Mouse (Mus musculus): ENCODE measurements around the gene Dcaf11.
A peak's percentile ranks its signal among the peaks of the same experiment; 100 is the strongest.

The Dcaf11 gene

DNA sequence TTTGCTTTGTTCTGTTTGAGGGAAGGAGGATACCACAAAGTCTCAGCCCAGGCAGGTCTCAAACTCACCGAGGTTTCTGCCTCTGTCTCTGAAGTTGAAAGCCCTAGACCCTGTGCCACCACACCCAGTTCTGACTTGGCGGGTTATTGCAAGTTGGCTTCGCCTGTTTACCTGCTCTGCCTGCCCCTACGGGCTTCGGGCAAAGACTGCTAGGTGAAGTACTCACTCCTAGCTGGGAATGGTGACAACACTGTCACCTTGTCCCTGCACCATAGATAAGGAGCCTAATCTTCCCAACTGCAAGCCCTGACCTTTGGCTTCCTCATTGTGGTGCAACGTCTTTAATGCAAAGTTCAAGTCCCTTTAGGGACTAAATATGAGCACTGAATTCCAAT lies 25.8 kb downstream of the Dcaf11 start:
- no peak for DNase-seq

DNA sequence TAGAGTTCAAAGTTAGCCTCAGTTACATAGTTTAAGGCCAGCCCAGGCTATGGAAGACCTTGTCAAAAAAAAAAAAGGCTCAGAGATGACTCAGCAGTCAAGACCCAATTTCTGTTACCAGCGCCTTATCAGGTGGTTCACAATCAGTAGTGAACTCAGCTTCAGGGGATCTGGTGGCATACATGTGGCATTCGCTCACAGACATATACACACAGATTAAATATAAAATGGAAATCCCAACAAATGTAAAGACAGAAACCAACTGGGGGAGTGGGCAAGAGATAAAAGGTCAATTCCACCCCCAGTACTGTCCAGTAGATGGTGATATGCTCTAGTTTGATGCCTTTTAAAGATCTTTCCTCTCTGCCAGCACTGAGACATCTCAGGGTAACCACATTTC lies 26.3 kb downstream of the Dcaf11 start:
- DNase-seq: no peak

DNA sequence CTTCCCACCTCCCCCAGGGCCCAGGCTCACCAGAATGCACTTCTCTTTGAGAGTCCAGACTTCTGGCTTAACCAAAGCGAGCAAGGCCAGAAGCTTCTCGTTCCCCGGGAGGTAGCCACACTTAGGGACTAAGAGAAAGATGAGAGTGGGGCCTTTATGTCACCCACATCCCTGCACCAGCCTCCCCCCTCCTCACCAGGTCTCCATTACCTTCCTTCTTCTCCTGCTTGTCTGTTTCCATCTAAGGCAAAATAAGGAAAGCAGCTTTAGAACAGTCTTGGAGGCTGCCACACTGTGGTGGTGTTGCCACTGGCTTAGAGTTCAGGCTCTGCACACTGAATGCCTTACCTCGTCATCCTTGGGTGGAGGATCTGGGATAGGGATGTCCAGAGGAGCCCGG lies 29.5 kb downstream of the Dcaf11 start:
- DNase-seq: no peak

DNA sequence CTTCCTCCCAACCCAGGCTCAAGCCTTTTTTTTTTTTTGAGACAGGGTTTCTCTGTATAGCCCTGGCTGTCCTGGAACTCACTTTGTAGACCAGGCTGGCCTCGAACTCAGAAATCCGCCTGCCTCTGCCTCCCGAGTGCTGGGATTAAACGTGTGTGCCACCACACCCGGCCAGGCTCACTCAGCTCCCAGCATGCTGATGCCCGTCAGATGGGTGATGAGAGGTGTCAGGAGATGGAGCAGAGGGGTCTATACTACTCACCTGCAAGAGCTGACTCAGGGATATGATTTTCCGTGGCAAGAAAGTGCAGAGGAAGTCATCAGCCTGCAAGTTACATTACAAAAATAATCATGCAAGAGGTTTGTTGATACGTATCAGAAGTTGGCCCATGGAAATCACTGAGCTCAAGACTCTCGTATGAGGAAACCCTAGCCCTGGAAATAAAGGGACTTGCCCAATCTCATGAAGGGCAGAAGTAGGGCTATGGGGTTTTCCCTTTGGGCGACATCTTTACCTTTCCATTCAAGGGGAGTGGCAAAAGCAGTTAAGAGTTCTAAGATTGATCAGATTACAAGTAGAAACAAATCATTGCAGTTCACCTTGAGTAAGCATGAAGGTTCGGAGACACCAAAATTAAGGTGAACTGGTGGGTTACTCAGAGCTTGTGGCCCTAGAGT lies 30.1 kb downstream of the Dcaf11 start:
- DNase-seq: no peak

DNA sequence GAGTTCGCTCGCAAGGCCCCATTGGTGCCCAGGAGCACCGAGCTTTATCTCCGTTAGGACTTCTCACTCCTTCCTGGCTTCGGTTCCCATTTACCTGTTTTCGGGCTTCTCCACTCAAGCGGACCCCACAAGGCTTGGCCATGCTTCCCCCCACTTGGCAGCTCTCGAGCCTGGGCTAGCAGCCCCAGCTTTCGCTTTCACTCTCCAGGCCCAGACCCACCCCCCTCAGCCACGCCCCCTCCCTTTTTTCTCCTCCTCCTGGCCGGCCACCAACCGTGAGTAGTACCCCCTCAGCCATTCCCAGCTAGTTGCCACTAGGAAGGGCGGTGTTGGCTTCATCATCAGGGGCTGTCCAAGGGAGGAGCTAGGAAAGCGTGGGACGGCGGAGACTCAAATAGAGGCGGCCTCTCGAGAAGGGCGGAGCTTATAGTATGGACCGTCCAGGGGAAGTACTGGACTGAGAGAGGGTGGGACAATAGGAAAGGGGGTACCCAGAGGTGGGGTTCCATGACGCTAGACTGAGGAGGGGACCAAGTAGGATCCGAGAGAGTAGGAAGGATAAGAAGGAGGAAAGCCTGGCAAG lies 31.0 kb downstream of the Dcaf11 start, which contains the start of gene Psme2:
Gene Psme2, minus strand, starts transcription at position 366 of the 583 bp plus-strand sequence.
- DNase-seq: peak; percentile 96

DNA sequence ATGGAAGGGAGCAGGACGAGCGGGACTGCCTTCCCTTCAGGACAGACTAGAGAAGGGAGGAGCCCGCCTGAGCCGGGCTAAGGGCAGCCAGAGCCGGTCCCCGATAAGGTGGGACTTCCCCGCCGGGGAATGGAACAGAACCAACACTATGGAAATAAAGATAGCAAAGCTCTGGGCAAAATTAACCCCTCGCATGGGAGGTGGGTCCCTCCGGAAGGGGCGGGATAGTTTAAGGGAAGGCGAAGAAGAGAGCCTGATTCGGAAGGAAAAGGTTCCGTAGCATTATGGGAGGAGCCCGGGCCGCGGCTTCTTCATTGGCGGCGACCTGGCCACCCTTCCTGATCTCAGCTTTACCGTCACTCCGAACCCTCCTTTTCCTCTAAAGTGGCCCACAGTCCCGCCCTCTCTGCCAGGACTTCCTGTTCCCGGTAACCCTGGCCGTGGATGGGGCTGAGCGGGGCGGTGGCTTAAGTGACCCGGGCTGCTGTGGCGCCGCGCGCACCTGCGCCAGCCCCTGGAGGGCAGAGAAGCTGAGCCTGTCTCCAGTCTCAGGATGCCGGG lies 31.6 kb downstream of the Dcaf11 start, which contains the start of gene Rnf31:
Gene Rnf31, plus strand, starts transcription at position 378 of the 561 bp plus-strand sequence.
- peak; percentile 96 for DNase-seq

DNA sequence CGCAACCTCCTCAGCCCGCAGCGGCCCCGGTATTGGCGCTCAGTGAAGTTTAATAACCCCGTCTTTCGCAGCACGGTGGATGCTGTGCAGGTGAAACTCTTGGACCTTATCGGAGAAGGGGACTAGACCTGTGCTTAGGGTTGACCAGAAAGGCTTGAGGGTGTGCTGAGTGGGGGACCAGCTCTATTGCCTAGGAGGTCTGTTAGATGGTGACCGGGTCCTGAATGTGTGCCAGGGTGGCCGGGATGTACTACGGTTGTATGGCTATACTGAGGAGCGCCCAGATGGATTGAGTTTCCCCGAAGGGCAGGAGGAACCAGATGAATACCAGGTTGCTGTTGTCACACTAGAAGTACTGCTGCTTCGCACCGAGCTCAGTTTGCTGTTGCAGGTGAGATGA lies 32.4 kb downstream of the Dcaf11 start:
- DNase-seq: peak; percentile 46

DNA sequence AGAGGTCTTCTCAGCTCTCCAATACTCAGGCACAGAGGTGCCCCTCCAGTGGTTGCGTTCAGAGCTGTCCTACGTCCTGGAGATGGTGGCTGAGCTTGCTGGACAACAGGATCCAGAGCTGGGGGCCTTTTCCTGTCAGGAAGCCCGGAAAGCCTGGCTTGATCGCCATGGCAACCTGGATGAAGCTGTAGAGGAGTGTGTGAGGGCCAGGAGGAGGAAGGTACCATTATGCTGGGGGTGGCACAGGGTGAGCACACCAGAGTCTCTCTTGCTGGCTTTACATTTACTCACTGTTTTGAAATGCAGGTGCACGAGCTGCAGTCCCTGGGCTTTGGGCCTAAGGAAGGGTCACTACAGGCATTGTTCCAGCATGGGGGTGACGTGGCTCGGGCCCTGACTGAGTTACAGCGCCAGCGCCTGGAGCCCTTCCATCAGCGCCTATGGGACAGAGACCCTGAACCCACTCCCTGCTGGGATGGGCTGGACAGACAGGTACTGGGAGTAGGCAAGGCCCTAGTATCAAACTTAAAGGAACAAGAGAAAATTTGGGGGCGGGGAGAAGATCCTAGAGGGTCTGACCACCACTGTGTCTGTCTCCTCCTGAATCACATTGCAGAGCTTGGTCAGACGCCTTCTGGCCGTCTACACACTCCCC lies 36.4 kb downstream of the Dcaf11 start:
- DNase-seq: peak; percentile 65

DNA sequence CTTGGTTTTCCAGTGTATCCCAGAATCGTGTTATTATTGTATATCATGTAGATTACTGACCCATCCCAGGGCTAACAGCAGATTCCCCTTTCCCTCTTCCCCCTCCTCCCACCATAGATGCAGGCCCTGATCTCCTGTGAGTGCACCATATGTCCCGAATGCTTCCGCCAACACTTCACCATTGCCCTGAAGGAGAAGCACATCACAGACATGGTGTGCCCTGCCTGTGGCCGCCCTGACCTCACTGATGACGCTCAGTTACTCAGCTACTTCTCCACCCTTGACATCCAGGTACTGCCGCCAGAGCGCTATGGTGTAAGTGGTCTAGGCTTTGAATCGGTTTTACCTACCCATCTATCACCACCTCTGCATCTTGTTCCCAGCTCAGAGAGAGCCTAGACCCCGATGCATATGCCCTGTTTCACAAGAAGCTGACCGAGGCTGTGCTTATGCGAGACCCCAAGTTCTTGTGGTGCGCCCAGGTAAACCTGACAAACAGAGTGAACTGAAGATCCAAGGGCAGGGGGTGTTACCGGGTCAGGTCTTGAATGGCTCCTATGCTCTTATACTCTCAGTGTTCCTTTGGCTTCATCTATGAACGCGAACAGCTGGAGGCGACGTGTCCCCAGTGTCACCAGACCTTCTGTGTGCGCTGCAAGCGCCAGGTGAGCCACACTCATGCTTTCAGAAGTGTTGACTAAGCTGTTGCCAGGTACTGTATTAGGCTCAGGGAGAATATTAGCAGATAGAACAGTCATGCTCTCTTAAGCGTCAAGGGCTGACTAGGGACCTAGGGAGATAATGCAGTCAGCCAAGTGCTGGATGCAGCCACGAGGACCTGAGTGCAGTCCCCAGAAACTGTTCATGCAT lies 39.0 kb downstream of the Dcaf11 start:
- DNase-seq: no peak

DNA sequence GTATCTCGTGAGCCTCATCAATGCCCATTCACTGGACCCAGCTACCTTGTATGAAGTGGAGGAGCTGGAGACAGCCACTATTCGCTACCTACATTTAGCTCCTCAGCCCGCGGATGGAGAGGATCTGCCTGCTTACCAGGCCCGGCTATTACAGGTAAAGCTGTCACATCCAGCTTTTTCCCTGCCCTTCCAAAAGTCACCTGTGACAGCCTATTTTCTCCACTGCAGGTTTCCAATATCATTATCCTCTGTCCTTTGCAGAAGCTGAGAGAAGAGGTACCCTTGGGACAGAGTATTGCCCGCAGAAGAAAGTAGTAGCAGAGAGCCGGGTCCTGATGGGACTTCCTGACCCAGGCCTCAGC lies 43.4 kb downstream of the Dcaf11 start, which contains the start of gene Irf9:
Gene Irf9, plus strand, starts transcription at position 301 of the 362 bp plus-strand sequence.
- DNase-seq: no peak

DNA sequence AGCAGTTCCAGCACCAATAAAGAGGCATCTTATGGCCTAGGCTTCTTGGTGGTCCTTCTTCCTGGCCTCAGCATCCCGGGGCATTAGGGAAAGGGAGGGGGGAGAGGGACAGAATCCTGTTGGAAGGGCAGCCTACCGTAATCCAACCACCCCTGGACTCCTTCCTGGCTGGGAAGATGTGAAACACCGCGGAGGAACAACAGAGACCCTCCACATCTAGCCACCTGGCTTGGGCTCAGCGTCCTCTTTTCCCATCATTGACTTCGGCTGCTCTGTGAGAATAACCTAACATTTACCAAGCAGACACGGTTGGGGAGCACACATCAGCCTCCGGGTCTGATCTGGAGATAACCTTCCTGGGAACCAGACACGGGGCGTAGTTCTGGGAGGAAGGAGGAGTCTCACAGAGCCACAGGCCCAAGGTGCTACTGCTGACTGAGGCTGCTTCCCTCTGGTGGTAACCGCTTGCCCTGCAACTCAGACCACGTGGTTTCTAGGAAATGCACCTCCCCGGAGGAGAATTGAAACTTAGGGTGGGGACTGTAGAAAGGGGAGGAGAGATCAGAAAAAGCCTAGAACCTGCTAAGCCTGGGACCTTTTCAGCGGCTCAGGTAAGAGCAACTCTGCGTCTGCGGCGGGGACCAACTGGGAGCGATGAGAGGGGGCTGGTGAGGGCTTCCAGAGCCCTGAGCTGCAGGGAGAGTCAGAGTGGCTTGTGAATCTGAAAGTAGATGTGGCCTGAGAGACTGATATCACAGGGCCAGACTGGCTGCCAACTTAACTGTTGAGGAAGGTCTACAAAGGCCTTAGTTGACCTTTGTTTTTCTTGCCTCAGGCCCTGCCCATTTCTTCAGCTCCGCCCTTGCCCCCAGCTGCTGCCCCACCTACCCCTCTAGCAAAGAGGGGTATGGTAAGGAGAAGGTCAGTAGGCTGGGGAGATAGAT lies 44.1 kb downstream of the Dcaf11 start:
- peak; percentile 94 for DNase-seq

DNA sequence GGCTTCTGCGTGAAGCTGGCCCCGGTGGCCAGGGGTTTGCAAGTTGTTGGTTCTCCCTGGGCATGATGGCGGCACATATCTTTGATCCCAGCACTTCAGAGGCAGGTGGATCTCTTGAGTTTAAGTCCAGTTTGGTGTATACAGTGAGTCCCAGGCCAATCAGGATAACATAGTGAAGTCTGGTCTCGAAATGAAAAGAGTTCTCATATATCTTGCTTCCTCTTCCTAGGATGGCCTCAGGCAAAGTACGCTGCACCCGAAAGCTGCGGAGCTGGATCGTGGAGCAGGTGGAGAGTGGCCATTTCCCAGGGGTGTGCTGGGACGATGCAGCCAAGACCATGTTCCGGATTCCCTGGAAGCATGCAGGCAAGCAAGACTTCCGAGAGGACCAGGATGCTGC lies 45.0 kb downstream of the Dcaf11 start:
- no peak for DNase-seq

DNA sequence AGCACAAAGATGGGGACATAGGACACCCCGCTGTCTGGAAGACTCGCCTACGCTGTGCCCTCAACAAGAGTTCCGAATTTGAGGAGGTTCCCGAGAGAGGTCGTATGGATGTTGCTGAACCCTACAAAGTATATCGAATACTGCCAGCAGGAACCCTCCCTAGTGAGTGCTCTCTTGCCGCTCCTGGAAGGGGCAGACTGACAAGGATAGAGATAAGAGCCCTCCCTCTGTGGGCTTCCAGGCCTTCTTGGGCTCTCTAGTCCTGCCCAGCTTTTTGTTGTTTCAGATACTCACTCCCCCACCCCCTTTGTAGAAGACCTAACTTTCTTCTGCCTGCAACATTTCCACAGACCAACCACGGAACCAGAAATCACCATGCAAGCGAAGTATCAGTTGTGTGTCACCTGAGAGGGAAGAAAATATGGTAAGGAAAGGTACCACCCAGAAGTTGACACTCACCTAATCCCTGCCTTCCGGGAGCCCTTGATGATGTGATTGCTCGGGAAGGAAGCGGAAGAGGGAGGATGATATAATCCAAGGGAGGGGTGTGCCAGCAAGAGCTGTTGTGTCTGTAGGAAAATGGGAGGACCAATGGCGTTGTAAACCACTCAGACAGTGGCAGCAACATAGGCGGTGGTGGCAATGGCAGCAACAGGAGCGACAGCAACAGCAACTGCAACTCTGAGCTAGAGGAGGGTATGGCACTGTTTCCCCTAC lies 46.1 kb downstream of the Dcaf11 start:
- no peak for DNase-seq

DNA sequence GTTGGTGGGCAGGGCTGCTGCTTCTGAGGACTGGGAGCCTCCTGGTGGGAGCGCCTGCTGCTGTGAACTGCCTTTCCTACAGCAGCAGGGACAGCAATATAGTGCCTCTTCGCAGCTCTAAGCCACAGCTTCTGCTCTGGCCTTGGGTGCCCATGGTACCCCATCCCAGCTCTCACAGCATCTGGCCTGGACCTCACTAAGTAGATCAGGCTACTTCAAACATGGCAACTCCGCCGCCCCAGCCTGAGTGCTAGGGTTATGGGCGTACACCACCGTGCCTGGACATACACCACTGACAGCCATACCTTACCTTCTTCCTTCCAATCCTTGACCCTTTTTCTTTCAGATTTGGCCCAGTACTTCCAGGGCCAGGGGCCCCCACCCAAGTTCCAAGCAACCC lies 48.5 kb downstream of the Dcaf11 start:
- no peak for DNase-seq

DNA sequence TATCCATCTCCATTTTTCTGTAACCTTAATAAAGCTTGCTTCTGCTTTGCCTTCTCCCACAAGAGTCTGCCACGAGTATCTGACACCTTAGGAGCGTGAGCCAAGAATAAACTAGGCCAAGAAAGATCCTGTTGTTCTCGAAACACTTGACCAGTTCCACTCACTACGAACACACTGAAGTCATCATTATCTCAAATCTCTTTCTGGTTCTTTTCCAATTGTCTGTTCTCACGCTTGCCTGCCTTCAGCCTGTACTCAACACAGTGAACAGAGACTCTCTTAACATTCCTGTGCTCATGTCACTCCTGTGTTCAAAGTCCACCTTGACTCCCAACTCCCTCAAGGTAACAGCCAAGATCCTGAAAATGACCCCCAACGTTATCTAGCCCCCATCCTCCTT lies 53.5 kb downstream of the Dcaf11 start:
- DNase-seq: no peak

DNA sequence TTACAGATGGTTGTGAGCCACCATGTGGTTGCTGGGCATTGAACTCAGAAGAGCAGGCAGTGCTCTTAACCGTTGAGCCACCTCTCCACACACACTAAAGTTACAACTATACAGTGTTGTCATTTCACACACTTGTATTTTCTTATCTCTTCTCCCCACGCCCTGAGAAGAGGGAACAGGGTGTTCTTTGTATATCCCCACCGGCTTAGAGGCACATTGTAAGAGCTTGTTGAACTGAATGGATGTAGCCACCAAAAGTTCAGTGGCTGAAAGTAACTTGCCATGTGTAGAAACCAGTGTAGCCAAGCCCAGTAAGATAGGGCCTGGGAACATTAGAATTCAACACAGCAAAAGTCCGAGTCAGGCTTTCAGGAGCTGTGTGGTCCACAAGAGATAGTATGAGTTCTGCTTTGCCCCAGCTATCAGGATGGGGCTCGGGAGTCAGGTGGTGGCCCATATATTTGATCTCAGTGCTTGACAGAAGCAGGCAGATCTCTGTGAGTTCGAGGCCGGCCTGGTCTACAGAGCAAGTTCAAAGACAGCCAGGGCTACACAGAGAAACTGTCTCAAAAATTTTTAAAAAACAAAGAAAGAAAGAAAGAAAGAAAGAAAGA lies 54.9 kb downstream of the Dcaf11 start:
- DNase-seq: no peak

DNA sequence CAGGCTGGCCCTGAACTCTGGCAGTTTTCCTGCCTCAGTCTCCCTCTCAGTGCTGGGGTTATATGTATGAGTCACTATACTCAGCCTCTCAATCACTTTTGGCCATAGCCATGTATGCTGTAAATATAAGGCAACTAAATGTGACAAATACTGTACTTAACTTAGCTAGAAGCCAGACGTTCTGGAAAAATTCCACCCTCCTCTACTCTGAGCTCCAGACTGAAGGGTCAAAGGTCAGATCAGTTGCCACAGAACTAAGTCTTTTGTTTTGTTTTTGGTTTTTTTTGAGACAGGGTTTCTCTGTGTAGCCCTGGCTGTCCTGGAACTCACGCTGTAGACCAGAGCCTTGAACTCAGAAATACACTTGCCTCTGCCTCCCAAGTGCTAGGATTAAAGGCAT lies 56.1 kb downstream of the Dcaf11 start:
- DNase-seq: no peak

DNA sequence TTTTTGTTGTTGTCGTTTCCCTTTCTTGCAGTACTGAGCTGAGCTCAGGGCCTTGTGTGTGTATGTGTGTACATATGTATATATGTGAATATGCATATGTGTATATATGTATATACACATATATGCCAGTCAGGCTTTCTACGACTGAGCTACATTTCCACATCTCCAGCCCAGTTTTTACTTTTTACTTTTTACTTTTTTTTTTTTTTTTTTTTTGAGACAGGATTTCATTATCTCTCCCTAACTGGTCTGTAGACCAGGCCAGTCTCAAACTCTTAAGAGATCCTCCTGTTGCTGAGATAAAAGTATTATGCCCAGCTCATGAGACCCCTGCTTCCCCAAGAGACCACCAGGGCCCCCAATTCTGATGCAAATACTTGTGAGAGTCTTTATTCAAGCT lies 57.0 kb downstream of the Dcaf11 start:
- no peak for DNase-seq

DNA sequence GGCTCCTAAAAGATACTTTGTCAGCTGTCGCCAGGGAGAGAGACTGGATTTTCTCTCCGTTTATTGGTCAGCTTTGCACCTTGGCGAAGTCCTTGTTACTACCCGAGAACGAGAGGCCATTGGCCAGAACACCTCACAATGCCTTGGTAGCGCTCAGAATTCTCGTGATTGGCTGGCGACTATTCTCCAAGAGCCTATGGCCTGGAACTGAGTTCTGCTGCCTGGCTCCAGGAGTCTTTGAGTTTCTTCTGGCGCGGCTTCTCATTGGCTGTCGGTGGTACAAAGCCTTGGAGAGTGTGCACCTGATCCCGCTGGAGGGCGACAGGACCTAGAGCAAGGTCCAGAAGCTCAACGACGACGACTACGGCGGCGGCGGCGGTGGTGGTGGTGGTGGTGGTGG lies 58.0 kb downstream of the Dcaf11 start, which contains the start of gene Rec8:
Gene Rec8, plus strand, starts transcription at position 216 of the 400 bp plus-strand sequence.
- peak; percentile 42 for DNase-seq

DNA sequence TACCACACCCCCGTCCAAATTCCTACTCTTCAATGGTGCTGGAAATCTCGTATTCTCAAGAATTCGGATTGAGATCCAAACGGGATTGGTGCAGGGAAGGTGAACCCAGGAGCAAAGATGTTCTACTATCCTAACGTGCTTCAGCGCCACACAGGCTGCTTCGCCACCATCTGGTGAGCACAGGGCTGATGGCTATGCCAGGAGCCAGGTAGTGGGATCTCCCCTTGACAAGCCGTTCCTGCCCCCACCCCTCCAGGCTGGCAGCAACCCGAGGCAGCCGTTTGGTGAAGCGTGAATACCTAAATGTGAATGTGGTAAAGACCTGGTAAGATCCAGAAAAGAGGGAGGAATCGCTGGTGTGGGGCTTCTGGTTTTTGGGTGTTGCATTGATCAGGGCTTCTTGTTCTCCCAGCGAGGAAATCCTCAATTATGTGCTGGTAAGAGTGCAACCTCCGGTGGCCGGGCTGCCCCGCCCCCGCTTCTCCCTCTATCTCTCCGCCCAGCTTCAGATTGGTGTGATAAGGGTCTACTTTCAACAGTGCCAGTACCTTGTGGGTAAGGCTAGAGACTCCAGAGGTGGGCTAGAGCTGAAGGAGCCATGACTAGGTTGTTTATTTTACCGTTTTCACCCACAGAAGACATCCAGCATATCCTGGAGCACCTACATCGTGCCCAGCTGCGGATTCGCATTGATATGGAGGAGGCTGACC lies 58.8 kb downstream of the Dcaf11 start:
- no peak for DNase-seq
